Mouse (Mus musculus): ENCODE measurements around the gene Pate4.
"Not testable (repeated sequence)": the region's sequence is repeated elsewhere in the genome, so short reads cannot be mapped to it uniquely, and the experiment has no call there.

Pate4 gene

DNA sequence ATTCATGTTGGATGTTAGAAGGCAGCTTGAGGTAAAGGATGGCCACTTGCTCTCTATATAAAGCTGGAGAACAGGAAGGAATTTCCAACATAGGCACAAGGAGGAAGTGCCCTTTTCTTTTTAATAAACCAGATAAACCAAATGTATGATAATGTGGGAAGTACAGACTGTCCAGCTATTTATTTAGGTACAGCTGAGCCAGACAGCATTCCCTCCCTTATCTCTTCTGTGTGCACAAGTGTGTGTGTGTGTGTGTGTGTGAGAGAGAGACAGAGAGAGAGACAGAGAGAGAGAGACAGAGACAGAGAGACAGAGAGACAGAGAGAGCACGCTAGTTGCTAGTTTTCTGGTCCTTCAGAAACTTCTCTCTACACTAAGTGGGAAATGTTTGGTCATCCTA is at the start of gene Pate4:
TSS of gene Pate4 (minus strand) at position 101 of the 400 bp plus-strand sequence.
- DNase-seq (ENCODE audit: low spot score in 2 of 2) = no peak

DNA sequence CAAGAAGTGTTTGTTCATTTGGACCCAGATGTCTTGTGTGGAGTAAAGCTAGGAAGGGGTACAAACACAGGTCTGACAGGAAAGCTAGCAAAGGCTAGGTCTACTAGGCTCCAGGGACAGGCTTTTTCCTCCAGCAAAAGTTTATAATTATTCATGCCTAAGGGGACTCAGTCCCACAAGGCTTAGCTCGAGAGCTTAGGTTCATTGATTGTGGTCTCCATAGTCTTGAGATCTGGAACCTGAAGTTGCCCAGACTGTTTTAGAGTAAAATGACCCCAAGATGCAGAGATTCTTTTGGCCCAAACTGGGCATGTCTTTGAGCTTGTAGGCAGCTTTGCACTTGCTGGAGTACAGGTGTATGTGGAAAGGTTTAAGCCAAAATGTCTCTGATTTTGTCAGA is 36.4 kb upstream of the Pate4 start, which contains the start of gene Pate3:
TSS of gene Pate3 (minus strand) at position 101 of the 400 bp plus-strand sequence.
- no peak for DNase-seq (ENCODE audit: low spot score in 2 of 2)

- DNase-seq (ENCODE audit: low spot score in 2 of 2) = no peak
These were observed 21.2 kb upstream of the Pate4 start for GRCm38 (mm10) chr9:35632981-35633380.

DNA sequence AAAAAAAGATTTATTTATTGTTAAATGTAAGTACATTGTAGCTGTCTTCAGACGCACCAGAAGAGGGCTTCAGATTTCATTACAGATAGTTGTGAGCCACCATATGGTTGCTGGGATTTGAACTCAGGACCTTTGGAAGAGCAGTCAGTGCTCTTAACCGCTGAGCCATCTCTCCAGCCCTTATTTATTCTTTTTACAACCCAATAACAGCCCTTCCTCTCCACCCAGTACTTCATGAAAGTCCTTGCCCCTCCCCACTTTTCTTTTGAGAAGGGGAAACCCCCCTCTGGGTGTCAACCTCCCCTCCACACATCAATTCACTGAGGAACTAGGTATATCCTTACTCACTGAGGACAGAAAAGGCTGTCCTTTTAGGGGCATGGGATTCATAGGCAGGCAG is 5.0 kb upstream of the Pate4 start:
- DNase-seq (ENCODE audit: low spot score in 2 of 2) = not testable (repeated sequence)

GRCm38 (mm10) chr9:35614005-35614404 is 2.3 kb upstream of the Pate4 start:
- DNase-seq (ENCODE audit: low spot score in 2 of 2) = no peak

DNA sequence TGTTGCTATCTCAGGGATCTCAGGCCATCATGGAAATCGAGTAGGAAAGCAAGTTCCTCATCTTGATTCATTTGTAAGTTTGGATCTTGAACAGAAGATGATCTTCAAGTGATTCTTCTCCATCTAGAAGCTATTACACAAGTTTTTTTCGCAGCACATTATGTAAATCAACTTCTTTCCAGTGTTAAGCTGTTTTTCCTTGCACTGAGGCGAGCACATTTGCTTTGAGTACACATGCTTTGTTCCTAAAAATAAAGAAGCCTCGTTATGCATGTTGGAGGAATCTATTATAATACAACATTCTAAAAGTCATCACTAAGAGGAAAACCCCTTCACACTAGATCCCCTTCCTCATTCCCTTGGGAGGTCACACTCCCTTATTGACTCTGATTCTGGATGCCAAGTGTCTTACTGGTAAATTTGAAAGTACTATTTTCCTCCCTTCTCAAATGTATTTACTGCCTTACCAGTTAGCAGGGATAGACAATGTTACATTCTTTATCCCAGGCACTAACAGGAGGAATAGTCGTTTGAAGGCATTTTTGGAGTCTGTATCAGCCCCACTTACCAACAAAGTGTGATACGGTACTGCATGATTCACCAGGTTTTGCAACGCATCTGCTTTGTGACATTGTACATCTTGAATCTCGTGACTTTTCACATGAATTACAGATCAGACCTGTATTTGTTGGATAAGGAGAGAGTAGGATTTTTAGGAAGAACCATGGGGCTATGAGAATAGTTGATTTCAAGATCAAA is 3.9 kb downstream of the Pate4 start:
- no peak for DNase-seq (ENCODE audit: low spot score in 2 of 2)

DNA sequence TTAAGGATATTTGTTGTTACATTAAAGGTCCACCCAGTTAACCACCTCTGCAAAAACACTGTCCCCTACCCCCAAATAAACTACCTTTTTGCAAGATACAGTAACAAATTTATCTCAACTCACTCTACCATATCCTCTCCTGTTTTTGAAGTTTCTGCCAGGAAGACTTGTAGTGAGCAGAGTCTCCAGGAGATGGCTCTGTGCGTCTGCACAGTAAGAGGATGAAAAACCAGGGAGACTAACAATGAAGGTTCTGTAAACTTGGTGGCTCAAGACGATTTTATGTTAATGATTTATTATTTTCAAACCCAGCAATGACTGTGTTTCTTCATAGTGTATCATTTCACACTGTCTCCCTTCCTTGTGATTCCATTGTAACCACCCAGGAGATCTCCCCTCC is 18.8 kb downstream of the Pate4 start:
- no peak for DNase-seq (ENCODE audit: low spot score in 2 of 2)

DNA sequence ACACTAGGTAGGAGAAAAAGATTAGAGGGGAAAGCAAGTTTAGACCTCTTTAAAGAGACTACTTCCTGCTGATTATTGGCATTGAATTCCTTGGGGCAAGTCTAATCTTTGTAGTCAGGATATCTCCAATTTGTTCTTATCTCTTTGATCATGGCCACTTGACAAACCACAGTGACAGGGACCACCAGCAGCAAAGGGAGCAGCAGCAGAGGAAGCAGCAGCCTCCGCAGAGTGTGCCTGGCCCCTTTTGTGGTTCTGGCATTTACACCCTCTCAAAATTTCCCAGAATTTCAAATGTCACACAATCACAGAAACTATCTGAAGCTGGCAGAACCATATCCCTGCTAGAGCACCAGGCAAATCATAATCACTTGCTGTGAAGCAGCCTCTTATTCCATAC is 24.1 kb downstream of the Pate4 start:
- no peak for DNase-seq (ENCODE audit: low spot score in 2 of 2)

DNA sequence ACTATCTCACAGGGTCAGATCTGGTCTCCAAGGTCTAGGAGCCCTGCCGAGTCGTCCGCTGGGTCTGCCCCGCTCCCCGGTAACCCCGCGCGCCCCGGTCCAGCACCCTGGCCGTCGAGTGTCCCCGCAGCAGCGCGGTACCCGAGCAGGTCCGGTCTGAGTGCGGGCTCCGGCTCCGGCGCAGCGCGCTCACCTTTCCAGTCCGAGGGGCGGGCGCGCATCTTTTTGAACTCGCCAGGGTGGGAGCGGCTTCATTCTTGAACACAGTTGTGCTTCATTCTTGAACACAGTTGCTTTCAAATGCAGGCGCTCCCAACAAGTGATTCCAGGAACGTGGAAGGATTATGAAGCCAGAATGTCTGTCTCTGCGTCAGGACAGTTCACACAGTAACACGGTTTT is 37.3 kb downstream of the Pate4 start:
- DNase-seq (ENCODE audit: low spot score in 2 of 2) = no peak

GRCm38 (mm10) chr9:35570663-35571062 is 41.1 kb downstream of the Pate4 start:
- no peak for DNase-seq (ENCODE audit: low spot score in 2 of 2)

- peak; percentile 90 to 91 for DNase-seq (ENCODE audit: low spot score in 2 of 2)
These were observed 41.9 kb downstream of the Pate4 start, which contains the start of the genes Pate2 and Hyls1 for GRCm38 (mm10) chr9:35569571-35570534. Gene Pate2, plus strand, starts transcription at chr9:35570284. Gene Hyls1, minus strand, starts transcription at chr9:35570398.

DNA sequence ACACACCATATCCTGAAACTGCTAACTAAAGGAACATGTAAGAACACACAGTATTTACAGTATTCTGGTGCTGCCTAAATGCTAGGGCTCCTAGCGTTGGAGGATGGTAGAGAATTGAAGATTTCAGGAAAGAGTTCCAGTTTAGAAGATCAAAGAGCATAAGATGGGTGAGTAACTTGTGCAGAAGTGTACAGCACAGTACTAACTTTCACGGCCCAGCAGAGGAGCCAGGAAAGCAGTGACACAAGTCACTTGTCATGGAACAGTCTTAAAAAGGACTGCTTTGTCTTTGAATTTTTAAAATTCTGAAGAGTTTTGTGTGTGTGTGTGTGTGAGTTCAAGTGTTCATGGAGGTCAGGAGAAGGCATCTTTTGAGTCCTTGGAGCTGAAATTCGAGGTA is 43.7 kb downstream of the Pate4 start:
- DNase-seq (ENCODE audit: low spot score in 2 of 2) = no peak

DNA sequence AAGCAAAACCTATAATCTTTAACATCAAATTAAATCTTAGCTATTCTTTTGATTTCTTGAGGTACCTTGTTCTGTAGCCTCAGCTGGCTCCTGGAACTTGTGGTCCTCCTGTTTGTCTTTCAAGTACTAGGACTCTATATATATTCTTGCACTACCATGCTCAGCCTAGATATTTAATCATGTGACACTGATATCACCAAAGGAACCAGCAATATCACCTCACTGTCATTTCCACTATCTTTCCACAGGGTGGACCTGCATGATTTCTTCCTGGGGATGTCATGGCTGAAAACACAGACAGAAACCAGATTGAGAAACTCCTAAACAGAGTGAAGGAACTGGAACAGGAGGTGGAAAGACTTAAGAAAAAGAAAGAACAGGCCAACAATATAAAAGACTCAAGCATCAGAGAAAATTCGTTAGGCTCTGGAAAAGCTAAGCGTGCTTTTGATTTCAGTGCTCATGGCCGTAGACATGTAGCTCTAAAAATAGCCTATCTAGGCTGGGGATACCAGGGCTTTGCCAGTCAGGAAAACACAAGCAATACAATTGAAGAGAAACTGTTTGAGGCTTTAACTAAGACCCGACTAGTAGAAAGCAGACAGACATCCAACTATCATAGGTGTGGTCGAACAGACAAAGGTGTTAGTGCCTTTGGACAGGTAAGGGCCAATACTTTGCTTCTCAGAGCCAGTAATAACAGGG is 47.1 kb downstream of the Pate4 start:
- DNase-seq (ENCODE audit: low spot score in 2 of 2) = no peak

GRCm38 (mm10) chr9:35561583-35561982 is 50.2 kb downstream of the Pate4 start:
- DNase-seq (ENCODE audit: low spot score in 2 of 2) = no peak

- DNase-seq (ENCODE audit: low spot score in 2 of 2) = no peak
These were observed 50.7 kb downstream of the Pate4 start for GRCm38 (mm10) chr9:35561076-35561475.

DNA sequence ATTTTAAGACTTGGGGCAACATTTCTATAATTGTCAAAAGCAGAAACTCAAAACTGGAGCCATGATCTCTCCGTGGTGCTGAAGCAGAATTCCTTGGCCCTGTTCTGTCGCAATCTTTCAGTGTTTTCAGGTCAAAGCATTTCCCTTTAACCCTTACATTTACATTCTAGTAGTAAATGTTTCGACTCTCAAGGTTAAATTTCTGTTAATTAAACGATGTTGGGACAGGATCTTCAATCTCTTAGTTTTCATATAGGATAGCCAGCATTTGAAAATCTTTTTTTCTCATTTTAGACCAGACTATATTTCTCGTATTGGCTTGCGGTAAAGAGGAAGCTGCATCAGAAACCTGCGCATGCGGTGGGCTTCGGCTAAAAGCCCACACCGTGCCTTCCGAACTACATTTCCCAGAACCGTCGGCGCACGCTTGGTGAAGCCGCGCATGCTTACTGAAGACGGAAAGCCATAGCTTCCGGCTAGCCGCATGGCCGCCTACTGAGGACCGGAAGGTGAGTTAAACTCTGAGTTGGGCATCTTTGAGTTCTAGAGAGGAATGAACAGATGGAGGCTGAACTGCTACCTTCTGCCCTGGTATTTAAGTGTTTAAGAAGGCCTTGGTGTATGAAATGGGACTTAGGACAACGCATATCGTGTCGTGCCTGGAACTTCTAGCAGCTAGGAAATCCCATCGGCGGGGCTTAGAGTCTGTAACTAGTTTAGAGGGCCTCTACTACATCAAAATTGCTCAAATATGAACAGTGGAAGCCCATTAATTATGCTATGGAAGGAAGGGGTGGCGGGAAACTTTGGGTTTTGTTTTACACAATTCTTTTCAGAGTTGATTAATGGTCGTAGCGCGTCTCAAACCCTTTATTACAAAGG is 52.5 kb downstream of the Pate4 start:
- peak; percentile 77 to 81 for DNase-seq (ENCODE audit: low spot score in 2 of 2)

DNA sequence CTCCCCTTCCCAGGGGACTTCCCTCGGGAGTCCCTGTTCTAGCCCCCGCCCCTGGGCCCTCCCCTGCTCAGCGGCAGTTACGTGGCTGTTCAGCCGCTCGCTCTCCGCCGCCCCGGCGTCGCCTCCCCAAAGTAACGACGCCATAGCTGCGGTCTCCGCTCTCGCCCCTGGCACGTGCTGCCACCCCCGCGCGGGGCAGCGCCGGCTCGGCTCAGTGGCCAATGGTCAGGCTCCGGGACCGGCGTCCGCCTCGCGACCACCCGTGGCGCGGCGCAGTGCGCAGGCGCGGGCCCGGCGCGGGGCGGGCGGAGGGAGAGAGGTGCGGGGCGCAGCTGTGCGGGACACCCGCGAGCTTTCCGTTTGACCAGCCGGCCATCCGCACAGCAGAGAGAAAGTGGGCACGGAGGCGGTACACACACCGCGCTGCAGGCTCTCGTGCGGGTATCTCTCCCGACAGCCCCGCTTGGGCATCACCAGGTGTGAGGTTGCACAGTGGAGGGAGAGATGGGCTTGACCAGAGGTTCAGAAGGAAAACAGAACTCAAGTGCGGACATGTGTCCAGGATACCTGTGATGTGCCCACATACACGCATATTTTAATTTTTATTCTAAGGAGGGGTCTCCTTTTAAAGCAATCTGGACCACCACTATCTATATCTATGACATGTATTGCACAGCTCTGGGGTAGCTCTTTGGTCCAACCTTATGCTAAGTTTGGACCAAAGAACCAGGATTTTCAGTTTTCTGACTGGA is 53.3 kb downstream of the Pate4 start, which contains the start of the genes Ddx25 and Pus3:
TSS of gene Ddx25 (minus strand) at position 272 of the 752 bp plus-strand sequence.
TSS of gene Pus3 (plus strand) at position 339 of the 752 bp plus-strand sequence.
- peak; percentile 23 to 38 for DNase-seq (ENCODE audit: low spot score in 2 of 2)
